Mouse (Mus musculus) cerebellum, adult 2 months (tissue): Measurements from ENCODE around the gene Pknox1.

Experiments used
- CTCF ChIP-seq: fragments of 200-500 bp; IDR thresholded peaks from 2 replicates; pipeline ENCODE4 v1.5.1; 2011; ENCODE audit warnings: low read depth, mild to moderate bottlenecking, control low read depth, low read length, moderate library complexity, borderline replicate concordance; ENCODE audit not compliant: insufficient read depth
- POLR2A ChIP-seq: fragments of 200-500 bp; IDR thresholded peaks from 2 replicates; pipeline ENCODE4 v1.6.1; 2011; ENCODE audit warnings: low read length, control low read depth, borderline replicate concordance; ENCODE audit not compliant: insufficient read depth

- TF ChIP-seq CTCF, result no peak
- no peak for TF ChIP-seq POLR2A
Measured at GRCm38 (mm10) chr17:31595077-31595476, 30.5 kb downstream of the Pknox1 start.
